Mouse (Mus musculus) testis, postnatal 10 days (tissue): ENCODE data around the gene Eppin.

Experiments
- DNase-seq: peaks from one replicate; pipeline ENCODE4 v3.0.0; 2021; ENCODE audit warnings: low spot score

The Eppin gene

DNA sequence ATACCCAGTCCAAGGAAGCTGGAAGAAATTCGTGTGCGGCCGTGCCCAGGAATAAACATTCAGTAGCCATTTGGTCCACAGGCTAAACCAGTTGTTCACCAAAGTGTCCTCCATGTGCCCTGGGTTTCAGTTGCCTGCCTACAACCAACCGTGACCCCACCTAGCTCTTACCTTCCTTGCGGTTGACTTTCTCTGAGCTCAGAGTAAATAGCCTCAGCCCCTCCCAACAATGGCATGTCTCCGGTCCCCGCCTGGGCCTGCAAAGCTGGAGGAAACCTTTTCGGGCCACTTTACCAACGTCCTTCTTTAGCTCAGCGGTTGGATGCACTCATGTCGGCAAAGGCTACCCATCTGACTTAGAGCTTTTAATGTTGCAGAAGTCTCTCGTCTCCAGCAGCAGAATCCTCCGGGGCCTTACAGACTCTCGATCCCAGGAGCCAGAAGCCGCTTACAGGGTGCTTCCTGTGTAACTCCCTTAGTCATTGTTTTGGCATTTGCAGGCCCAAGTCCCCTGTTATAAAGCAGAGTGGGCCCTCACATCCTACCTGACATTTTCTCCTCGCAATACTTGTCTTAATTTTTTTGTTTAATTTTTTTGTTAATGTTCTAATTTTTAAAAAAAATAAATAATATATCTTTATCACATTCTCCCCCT is 34.3 kb downstream of the Eppin start:
- DNase-seq, result no peak

DNA sequence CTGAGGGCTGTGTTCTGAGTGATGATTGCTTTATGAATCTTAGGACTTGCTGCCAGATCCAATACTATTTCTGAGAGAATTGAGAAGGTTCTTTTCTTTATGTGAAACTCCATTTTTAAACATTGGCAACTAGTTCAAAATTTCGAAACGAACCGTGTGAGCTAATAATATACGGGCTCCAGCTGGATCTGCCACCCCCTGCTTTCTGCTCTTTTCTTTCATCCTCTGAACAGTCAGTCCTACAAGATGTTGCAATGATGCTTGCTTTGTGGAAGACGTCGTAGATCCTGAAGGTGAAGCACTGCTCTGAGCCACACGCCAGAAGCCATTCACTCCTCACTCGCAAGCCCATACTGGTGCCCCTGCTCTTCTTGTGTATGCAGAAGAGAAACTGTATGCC is 35.0 kb downstream of the Eppin start:
- DNase-seq, result no peak

DNA sequence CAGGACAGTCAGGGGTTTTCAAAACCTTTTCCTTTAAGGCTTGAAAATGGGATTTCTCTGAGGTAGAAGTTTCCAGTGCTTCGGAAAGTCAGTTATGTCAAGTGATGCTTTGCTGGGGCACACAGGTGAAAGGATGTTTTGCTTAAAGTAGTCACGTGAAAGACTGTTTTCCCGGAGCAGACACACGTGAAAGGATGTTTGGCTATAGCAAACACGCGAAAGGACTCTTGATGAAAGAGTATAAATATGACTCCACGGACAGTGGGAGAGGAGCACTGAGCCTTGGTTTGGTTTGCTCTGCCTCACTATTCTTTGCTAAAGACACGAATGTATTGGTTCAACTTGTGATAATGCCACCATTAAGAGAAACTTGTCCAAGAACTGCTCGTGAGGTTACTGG is 41.9 kb downstream of the Eppin start:
- no peak for DNase-seq

DNA sequence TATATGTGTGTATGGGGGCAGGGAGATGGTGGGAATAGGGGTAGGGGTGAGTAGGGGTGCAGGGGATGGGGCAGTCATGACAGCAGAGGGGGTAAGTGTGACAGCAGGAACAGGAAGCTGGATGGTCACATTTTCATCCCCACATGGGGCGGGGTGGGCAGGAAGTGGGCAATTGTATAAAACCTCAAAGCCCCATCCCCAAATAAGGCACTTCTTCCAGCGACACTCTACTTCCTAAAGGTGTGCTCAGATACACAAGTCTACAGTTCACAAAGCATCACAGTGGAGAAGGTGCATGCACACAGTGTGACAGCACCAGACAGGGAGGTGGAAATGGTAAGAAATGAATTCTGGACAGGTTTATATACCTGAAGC is 42.5 kb downstream of the Eppin start:
- DNase-seq, result no peak

DNA sequence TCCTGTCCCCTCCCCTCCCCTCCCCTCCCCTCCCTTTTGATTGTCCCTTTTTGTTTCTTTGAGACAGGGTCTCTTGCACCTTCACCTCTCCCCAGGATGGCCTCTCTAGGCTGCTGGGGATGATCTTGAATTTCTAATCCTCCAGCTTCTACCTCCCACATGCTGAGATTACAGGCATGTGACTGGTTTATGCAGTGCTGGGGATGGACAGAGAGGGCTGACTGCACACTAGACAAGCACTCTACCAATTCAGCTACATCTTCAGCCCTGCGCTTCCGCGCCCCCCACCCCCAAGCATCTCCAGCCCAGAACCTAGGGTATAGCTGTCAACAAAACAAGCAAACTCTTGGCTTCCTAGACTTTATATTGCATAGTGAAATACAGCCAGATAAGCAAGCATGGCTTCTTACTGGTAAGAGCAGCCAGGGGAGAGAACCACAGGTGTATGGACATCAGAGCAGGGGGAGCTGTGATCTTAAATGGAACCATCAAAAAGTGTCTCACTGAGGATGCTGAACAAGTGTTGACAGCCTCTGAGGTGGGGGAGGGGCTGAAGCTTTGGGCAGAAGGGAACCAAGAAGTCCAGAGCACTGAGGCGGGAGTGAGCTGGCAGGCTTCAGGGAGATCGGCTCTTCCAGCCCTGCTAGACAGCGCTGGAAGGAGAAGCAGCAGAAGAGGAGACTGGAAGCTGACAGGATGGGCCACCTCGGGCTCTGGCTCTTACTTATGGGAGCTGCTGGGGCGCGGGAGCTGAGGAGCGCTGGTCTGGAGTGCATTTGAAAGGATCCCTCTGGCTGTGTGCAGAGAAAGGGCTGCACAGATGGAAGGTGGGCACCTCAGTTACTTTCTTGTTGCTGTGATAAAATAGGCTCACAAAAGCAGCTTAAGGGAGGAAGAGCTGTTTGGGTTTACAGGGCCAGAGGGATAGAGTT is 43.2 kb downstream of the Eppin start:
- no peak for DNase-seq

DNA sequence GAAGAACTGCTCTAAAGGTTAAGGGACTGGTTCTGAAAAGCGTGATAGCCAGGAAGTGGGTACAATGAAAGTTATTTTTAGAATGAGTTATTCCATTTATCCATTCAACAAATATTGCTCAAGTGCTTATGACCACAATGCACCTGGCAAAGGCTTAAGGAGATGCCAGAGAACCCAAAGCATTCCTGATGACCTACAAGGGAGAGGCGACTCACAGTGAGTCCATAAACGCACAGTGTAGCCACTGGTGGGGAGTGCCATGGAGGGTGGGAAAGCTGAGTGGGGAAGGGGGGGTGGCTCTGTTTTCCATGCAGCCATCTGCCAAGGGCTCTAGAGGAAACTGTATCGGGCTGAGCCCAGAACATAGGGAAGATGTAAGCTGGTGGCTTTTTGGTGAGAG is 44.1 kb downstream of the Eppin start:
- no peak for DNase-seq

DNA sequence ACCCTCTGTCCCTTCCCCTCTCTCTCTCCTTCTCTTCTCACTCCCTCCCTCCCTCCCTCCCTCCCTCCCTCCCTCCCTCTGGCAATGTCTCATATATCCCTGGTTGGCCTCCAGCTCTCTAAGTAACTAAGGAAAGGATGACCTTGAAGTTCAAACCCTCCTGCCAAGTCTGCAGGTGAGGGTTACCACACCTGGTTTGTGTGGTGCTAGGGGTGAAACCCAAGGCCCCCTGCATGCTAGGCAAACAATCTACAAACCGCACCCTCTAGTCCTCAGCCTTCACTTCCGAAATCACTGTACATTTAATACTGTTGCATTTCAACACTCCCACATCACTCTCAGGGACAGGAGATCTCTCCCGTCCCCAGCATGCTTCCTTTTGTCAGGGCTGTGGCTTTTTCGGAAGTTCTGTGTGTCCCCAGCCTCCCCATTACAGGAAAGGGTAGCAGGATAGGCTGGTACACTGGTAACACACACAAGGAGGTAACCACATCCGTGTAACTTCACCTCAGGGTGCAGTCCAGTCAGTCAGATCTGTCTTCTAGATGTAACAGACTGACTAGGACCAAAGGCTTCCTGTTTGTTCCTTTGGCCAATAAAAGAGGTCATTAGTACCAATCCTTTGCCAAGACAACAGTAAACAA is 48.8 kb downstream of the Eppin start:
- no peak for DNase-seq

DNA sequence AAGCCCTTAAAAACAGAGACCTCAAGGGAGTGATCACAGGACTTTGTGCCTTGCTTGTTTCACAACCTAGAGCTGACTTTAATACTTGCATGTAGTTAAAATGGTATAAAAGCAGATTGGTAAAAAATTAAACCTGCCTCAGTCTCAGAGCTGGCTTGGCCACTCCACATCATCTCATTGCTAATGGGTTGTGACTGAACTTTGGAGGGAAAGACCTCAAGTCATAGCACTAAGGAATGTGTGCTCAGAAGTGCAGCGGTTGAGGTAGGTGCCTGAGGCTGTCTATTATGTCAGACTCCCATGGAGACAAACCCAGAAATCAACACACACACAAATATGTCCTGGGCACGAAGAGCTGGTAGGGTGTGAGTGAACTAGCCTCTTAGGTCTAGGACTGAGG is 49.6 kb downstream of the Eppin start:
- DNase-seq, result no peak

DNA sequence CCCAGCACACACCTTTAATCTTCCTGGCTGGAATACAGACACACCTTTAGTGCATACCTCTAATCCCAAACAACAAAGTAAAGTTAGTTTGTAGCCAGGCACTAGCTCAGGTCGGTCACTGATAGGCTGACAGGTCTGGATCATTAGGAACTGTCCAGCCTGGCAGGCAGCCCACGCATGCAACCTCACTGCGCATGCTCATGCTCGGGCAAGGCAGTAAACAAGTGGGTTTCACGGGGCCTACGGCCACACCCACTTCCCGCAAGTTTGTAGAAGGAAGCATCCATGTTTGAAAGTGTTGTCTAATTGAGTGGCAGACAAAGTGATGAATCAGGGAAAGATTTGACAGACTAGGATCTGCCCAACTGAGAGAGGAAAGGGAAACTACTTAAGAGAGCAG is 50.8 kb downstream of the Eppin start:
- no peak for DNase-seq

DNA sequence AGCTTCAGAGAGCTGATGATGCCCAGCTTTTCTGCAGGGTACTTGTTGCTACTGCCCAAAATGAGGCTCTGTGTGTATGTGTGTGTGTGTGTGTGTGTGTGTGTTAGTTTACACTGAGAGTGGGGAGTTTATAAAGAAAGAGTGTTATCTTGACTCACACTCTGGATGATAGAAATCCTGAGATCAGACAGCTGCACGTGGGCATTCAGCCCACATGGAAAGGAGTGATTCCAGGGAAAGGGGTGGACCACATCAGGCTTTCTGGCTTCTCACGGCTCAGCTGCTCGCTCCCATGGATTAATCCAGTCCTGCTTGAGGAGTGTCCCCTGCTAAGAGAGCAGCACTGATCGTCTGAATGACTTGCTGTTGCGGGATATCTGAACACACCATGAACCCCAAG is 51.3 kb downstream of the Eppin start:
- DNase-seq, result no peak

DNA sequence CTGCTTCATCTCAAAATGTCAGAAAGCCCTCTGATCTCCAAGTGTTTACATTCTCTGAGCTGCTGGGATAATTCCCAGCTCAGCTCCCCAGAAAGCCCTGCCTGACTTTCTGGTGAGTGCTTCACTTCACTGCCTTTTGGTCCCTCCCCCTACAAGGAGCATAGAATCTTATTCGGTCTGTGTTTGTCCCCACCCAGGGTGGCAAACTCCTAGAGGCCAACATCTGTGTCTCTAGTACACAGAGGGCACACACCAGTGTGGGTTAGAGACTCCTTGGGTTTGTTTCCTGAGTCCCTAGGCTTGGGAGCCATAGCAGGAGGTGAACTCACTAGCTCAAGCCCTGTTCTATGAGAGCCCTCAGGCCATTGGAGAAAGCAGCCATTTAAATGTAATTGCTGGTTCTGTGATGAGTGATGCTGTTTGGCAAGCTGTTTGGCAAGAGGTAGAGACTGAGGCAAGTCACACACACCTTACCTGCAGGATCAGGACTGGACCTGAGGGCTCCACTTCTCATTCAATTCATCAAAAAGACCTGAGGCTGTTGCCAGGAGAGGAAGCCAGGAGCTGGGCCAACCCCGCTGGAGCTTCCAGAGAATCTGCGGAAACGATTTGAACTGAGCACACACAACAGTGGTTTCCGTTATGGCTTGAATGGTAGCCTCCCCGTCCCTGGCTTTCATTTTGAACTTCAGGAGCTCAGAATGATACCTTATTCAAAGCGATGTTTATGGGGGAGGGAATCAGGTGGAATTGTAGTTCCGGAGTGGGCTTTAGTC is 52.6 kb downstream of the Eppin start:
- DNase-seq, result no peak
